Mouse (Mus musculus): ENCODE results near the gene Grap.
A peak's percentile ranks its signal among the peaks of the same experiment; 100 is the strongest.

GRCm38 (mm10) chr11:61616523-61617292 lies 36.4 kb upstream of the Grap start:
- TF ChIP-seq CTCF (IDR thresholded peaks at IDR 0.05) (no peak), EP300 (IDR thresholded peaks at IDR 0.05) (peak; percentile 23; the same call in 1 of the 2 replicates)
